Mouse (Mus musculus): ENCODE results near the gene S100a16. TPM values are rescaled to one million over a fixed set of nuclear protein-coding genes. Genes with fewer than 3 reads are reported as not detected.
A peak's percentile ranks its signal among the peaks of the same experiment; 100 is the strongest.

Gene S100a16
- polyA plus RNA-seq, 1 experiment from 2014 or later = 252 TPM

DNA sequence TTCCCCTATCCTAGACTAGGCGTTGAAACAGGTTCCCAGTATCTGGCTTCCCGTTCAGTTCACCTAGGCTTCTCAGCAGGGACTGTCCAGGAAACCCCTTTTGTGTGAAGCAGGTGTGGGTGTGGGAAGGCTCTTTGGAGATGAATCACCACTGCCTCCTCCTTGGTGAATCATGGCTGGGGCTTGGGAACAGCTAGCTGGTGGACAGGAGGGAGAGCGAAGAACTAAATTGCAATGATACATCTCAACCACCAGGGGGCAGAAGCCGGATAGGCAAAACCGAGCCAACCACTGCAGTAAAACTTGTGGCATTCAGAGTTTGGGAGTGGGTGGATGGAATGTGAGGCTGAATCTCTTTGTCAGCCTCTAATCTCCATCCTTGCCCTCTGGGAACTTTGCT lies 48.5 kb downstream of the S100a16 start:
- Histone ChIP-seq H3K4me3 (replicated peaks; ENCODE audit: low read depth, low read length) (no peak overlapping the region), H3K4me1 (replicated peaks; ENCODE audit: insufficient read depth, low read length) (no peaks in the 10 kb centered on the region), H3K9ac (ENCODE audit: low read depth, low read length) (no peak overlapping the region), H3K27ac (0 out of 2 replicates have a peak overlapping the region, but pooled peaks have one; percentile 57), H3K27me3 (ENCODE audit: insufficient read depth, low read length) (no peaks in the 10 kb centered on the region), H3K36me3 (ENCODE audit: insufficient read depth, low read length) (no peaks in the 10 kb centered on the region), H3K4me2 (ENCODE audit: low read length) (no peak overlapping the region), H3K9me3 (replicated peaks; ENCODE audit: low read length) (no peaks in the 10 kb centered on the region)
- DNase-seq (ENCODE audit: low spot score) = peak; percentile 95
- TF ChIP-seq CTCF (IDR thresholded peaks at IDR 0.05; ENCODE audit: low read depth) = peak; percentile 97
- peak; percentile 69; the same call in 1 of the 2 replicates for ATAC-seq (replicated peaks; ENCODE audit: low FRiP score, low read depth)
- 27% methylated on average over 5 of the region's 5 CpGs for WGBS

DNA sequence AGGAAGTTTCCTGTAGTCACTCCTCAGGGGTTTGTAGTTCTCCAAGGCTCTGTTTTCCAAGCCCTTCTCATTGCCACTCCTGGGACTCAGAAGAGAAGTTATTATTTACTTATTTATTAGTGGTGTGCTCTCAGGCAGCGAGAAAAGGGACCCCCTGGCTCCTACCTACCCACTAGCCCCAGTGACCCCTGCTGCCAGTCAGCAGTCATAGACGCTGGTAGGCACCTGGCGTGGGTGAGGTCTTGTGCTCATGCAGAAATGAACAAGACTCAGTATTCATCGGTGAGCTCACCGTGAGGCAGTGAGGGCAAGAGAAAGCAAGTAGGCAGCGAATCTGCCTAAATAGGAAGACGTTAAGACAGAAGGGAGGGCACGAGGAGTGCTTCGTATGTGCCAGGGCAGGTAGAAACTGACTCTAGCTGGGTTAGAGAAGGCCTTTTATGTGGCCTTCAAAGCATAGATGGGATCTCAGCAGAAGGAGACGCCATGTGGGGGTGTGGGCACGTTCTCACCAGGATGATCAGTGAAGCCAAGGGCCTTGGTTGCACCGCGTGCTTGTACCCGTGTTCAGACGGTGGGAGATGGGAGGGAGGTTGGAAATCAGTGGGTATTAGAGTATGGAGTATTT lies 49.1 kb downstream of the S100a16 start:
- H3K27ac ChIP-seq = peak overlapping the region; percentile 57; the same call in 1 of the 2 replicates
- DNase-seq (ENCODE audit: low spot score) = no peak
- TF ChIP-seq CTCF (IDR thresholded peaks at IDR 0.05; ENCODE audit: low read depth) = no peak

DNA sequence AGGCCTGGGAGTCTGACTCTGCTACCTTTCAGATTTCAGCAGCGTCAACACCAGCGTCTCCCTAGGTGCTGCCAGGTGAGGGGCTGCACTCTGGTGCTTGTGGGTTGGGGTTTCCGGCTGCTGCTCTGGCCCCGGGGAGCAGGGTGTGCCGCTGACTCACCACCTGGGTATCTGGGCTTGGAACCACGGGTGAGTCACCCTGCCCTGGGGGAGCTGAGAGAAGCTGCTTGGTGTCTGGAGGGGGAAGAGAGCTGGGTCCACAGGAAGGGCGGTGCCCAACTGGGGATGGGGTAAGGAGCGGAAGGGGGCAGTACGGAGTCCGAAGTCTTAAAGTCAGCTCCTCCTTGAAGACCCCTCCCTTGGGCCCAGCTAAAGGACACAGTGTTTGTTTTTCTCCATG lies 49.9 kb downstream of the S100a16 start:
- Histone ChIP-seq H3K36me3 (ENCODE audit: insufficient read depth, low read length) (no peaks in the 10 kb centered on the region), H3K4me1 (replicated peaks; ENCODE audit: insufficient read depth, low read length) (no peaks in the 10 kb centered on the region), H3K27me3 (ENCODE audit: insufficient read depth, low read length) (no peaks in the 10 kb centered on the region), H3K9me3 (replicated peaks; ENCODE audit: low read length) (no peaks in the 10 kb centered on the region), H3K4me3 (replicated peaks; ENCODE audit: low read depth, low read length) (no peak overlapping the region), H3K9ac (ENCODE audit: low read depth, low read length) (no peak overlapping the region), H3K27ac (peak overlapping the region; percentile 71), H3K4me2 (ENCODE audit: low read length) (no peak overlapping the region)
- 57% methylated on average over 10 of the region's 10 CpGs for WGBS
- TF ChIP-seq CTCF (IDR thresholded peaks at IDR 0.05; ENCODE audit: low read depth) = no peak
- DNase-seq (ENCODE audit: low spot score) = peak; percentile 19
- ATAC-seq (replicated peaks; ENCODE audit: low FRiP score, low read depth) = peak; percentile 51; the same call in 1 of the 2 replicates

More for the DNA sequence above, 49.1 kb downstream of the S100a16 start:
- no peak overlapping the region for H3K9ac ChIP-seq (ENCODE audit: low read depth, low read length)
- WGBS = 83% methylated on average over 15 of the region's 15 CpGs
- no peak overlapping the region for H3K4me3 ChIP-seq (replicated peaks; ENCODE audit: low read depth, low read length)
- ATAC-seq (replicated peaks; ENCODE audit: low FRiP score, low read depth) = no peak
- no peaks in the 10 kb centered on the region for H3K36me3 ChIP-seq (ENCODE audit: insufficient read depth, low read length)
- no peaks in the 10 kb centered on the region for H3K27me3 ChIP-seq (ENCODE audit: insufficient read depth, low read length)
- H3K9me3 ChIP-seq (replicated peaks; ENCODE audit: low read length) = no peaks in the 10 kb centered on the region
- H3K4me2 ChIP-seq (ENCODE audit: low read length) = no peak overlapping the region
- H3K4me1 ChIP-seq (replicated peaks; ENCODE audit: insufficient read depth, low read length) = no peaks in the 10 kb centered on the region

DNA sequence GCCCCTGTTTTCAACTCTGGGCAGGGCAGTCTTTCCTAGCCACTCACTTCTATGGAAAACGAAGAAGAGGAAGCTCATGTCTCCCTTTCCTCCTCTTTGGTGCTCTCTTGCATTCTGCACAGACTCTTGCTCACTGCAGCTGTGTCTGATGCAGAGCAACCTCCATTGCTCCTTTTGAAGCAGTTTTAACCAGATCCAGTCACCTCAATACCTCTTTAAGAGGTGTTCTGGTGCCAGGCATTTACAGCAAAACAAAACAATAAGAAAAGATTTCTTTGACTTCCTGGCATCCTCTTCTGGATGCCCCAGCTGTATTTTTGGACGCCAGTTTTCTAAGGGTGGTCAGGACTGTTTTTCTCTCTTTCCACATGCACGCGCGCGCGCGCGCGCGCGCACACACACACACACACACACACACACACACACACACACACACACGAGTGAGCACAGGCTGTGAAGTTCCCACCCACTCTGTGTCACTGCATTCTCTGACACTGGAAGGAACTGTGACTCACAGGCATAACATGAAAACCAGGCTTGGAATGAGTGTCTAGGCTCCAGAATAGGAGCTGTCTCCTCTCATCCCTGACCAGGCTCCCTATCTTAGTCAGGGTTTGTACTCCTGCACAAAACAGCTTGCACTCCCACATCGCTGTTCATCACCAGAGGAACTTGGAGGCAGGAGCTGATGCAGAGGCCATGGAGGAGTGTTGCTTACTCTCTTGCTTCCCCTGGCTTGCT lies 50.5 kb downstream of the S100a16 start:
- peak; percentile 47; the same call in 1 of the 2 replicates for ATAC-seq (replicated peaks; ENCODE audit: low FRiP score, low read depth)
- Histone ChIP-seq H3K27ac (peak overlapping the region; percentile 71), H3K9me3 (replicated peaks; ENCODE audit: low read length) (no peaks in the 10 kb centered on the region), H3K4me3 (replicated peaks; ENCODE audit: low read depth, low read length) (no peak overlapping the region), H3K4me2 (ENCODE audit: low read length) (no peak overlapping the region), H3K9ac (ENCODE audit: low read depth, low read length) (no peak overlapping the region), H3K27me3 (ENCODE audit: insufficient read depth, low read length) (no peaks in the 10 kb centered on the region), H3K36me3 (ENCODE audit: insufficient read depth, low read length) (no peaks in the 10 kb centered on the region), H3K4me1 (replicated peaks; ENCODE audit: insufficient read depth, low read length) (no peaks in the 10 kb centered on the region)
- TF ChIP-seq CTCF (IDR thresholded peaks at IDR 0.05; ENCODE audit: low read depth) = no peak
- peak; percentile 47 for DNase-seq (ENCODE audit: low spot score)
- 79% methylated on average over 14 of the region's 14 CpGs for WGBS

DNA sequence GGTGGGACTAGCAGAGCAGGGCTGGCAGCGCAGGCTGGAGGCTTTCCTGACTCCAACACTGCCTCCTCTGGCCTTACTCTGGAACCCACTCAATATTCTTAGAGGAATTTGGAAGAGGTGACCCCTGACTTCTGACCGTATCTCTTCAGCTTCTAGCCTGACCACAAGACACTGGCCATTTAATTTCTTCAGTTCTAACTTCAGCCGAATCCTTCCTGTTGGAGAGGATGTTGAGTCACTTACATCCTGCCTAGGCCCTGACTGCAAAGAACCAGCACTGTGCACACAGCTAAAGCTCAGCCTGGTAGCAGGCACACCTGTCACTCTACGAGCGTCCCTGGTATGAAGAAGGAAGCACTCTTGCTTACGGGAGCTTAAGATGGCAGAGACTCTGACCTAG lies 52.3 kb downstream of the S100a16 start:
- DNase-seq (ENCODE audit: low spot score) (peak; percentile 44), ATAC-seq (replicated peaks; ENCODE audit: low FRiP score, low read depth) (no peak)
- no peak overlapping the region for H3K4me3 ChIP-seq (replicated peaks; ENCODE audit: low read depth, low read length)
- no peak overlapping the region for H3K9ac ChIP-seq (ENCODE audit: low read depth, low read length)
- H3K36me3 ChIP-seq (ENCODE audit: insufficient read depth, low read length) = no peaks in the 10 kb centered on the region
- H3K4me2 ChIP-seq (ENCODE audit: low read length) = no peak overlapping the region
- no peaks in the 10 kb centered on the region for H3K27me3 ChIP-seq (ENCODE audit: insufficient read depth, low read length)
- TF ChIP-seq CTCF (IDR thresholded peaks at IDR 0.05; ENCODE audit: low read depth) = no peak
- H3K27ac ChIP-seq = no peak overlapping the region; the same call in 1 of the 2 replicates
- no peaks in the 10 kb centered on the region for H3K4me1 ChIP-seq (replicated peaks; ENCODE audit: insufficient read depth, low read length)
- H3K9me3 ChIP-seq (replicated peaks; ENCODE audit: low read length) = no peaks in the 10 kb centered on the region
- 71% methylated on average over 6 of the region's 6 CpGs for WGBS

DNA sequence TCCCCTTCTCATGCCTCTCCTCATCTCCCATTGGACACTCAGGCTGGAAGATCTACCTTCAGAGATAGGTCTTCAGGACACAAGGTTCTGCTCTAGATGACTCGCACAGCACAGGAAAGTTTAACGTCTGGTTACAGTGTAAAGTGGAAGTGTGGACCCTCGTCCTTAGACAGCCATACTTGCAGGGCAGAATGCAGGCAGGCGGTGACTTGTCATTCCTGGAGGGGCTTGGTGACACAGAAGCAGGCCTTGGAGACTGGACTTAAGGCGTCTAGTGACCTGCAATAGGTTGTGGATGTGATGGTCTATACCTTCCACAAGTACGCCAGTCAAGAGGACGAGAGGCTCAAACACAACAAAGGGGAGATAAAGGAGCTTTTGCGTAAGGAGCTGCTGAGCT lies 52.9 kb downstream of the S100a16 start, which contains the start of gene S100a2:
S100a2 (plus strand) TSS at position 301 of the 400 bp plus-strand sequence.
- no peak within 1 kb of the TSS for H3K4me3 ChIP-seq (replicated peaks; ENCODE audit: low read depth, low read length)
- no peak within 1 kb of the TSS for H3K4me2 ChIP-seq (ENCODE audit: low read length)
- no peak for DNase-seq (ENCODE audit: low spot score)
- H3K36me3 ChIP-seq (ENCODE audit: insufficient read depth, low read length) = no peaks in the 10 kb centered on the region
- no peaks in the 10 kb centered on the region for H3K27me3 ChIP-seq (ENCODE audit: insufficient read depth, low read length)
- no peak within 1 kb of the TSS; the same call in 1 of the 2 replicates for H3K27ac ChIP-seq
- H3K9ac ChIP-seq (ENCODE audit: low read depth, low read length) = no peak within 1 kb of the TSS
- ATAC-seq (replicated peaks; ENCODE audit: low FRiP score, low read depth) = no peak
- 94% methylated on average over 8 of the region's 8 CpGs for WGBS
- H3K4me1 ChIP-seq (replicated peaks; ENCODE audit: insufficient read depth, low read length) = no peaks in the 10 kb centered on the region
- no peaks in the 10 kb centered on the region for H3K9me3 ChIP-seq (replicated peaks; ENCODE audit: low read length)
- no peak for TF ChIP-seq CTCF (IDR thresholded peaks at IDR 0.05; ENCODE audit: low read depth)

Other genes with a start within 250 kb of the S100a16 start
- gene Gatad2b, start 244.1 kb upstream of the S100a16 start, polyA plus RNA-seq (2015; fragmentation: Nextera tagmentation; extraction: Ambion mirVana) = 8.1 and 8.9 TPM in 2 replicates
- gene Slc27a3, start 147.3 kb upstream of the S100a16 start, polyA plus RNA-seq (2015; fragmentation: Nextera tagmentation; extraction: Ambion mirVana) = 15.1 and 16.1 TPM in 2 replicates
- 17.0 and 17.9 TPM in 2 replicates for gene Ints3, start 103.6 kb upstream of the S100a16 start, polyA plus RNA-seq (2015; fragmentation: Nextera tagmentation; extraction: Ambion mirVana)
- 16.7 and 17.1 TPM in 2 replicates for gene Npr1, start 71.4 kb upstream of the S100a16 start, polyA plus RNA-seq (2015; fragmentation: Nextera tagmentation; extraction: Ambion mirVana)
- gene Ilf2, start 61.1 kb upstream of the S100a16 start, polyA plus RNA-seq (2015; fragmentation: Nextera tagmentation; extraction: Ambion mirVana) = 118 and 134 TPM in 2 replicates
- 76.1 and 79.6 TPM in 2 replicates for gene Snapin, start 46.2 kb upstream of the S100a16 start, polyA plus RNA-seq (2015; fragmentation: Nextera tagmentation; extraction: Ambion mirVana)
- 122 and 126 TPM in 2 replicates for gene Chtop, start 27.8 kb upstream of the S100a16 start, polyA plus RNA-seq (2015; fragmentation: Nextera tagmentation; extraction: Ambion mirVana)
- gene S100a1, start 22.9 kb upstream of the S100a16 start, polyA plus RNA-seq (2015; fragmentation: Nextera tagmentation; extraction: Ambion mirVana) = 336 and 353 TPM in 2 replicates
- 72.2 and 78.5 TPM in 2 replicates for gene S100a13, start 22.8 kb upstream of the S100a16 start, polyA plus RNA-seq (2015; fragmentation: Nextera tagmentation; extraction: Ambion mirVana)
- 10.2 and 12.5 TPM in 2 replicates for gene S100a14, start 10.4 kb upstream of the S100a16 start, polyA plus RNA-seq (2015; fragmentation: Nextera tagmentation; extraction: Ambion mirVana)
- gene S100a3, start 23.3 kb downstream of the S100a16 start, polyA plus RNA-seq (2015; fragmentation: Nextera tagmentation; extraction: Ambion mirVana) = 0.15 and 0.16 TPM in 2 replicates
- gene S100a2, start 53.0 kb downstream of the S100a16 start, polyA plus RNA-seq (2015; fragmentation: Nextera tagmentation; extraction: Ambion mirVana) = not detected in 2 replicates
- not detected in 2 replicates for gene Gm42674, start 64.7 kb downstream of the S100a16 start, polyA plus RNA-seq (2015; fragmentation: Nextera tagmentation; extraction: Ambion mirVana)
- gene S100a4, start 66.5 kb downstream of the S100a16 start, polyA plus RNA-seq (2015; fragmentation: Nextera tagmentation; extraction: Ambion mirVana) = 11.5 and 18.3 TPM in 2 replicates
- 0.77 and 1.4 TPM in 2 replicates for gene S100a5, start 71.3 kb downstream of the S100a16 start, polyA plus RNA-seq (2015; fragmentation: Nextera tagmentation; extraction: Ambion mirVana)
- gene S100a6, start 75.6 kb downstream of the S100a16 start, polyA plus RNA-seq (2015; fragmentation: Nextera tagmentation; extraction: Ambion mirVana) = 395 and 525 TPM in 2 replicates
- 0.14 TPM in 1 of 2 replicates, not detected in the other for gene S100a7a, start 116.8 kb downstream of the S100a16 start, polyA plus RNA-seq (2015; fragmentation: Nextera tagmentation; extraction: Ambion mirVana)
- gene S100a8, start 131.7 kb downstream of the S100a16 start, polyA plus RNA-seq (2015; fragmentation: Nextera tagmentation; extraction: Ambion mirVana) = 65.2 and 69.2 TPM in 2 replicates
- 42.4 and 42.6 TPM in 2 replicates for gene S100a9, start 158.5 kb downstream of the S100a16 start, polyA plus RNA-seq (2015; fragmentation: Nextera tagmentation; extraction: Ambion mirVana)
- gene Pglyrp4, start 189.7 kb downstream of the S100a16 start, polyA plus RNA-seq (2015; fragmentation: Nextera tagmentation; extraction: Ambion mirVana) = 0.07 TPM in 1 of 2 replicates, not detected in the other
- gene Gm5849, start 240.6 kb downstream of the S100a16 start, polyA plus RNA-seq (2015; fragmentation: Nextera tagmentation; extraction: Ambion mirVana) = not detected in 2 replicates